In the genomic region with DNA sequence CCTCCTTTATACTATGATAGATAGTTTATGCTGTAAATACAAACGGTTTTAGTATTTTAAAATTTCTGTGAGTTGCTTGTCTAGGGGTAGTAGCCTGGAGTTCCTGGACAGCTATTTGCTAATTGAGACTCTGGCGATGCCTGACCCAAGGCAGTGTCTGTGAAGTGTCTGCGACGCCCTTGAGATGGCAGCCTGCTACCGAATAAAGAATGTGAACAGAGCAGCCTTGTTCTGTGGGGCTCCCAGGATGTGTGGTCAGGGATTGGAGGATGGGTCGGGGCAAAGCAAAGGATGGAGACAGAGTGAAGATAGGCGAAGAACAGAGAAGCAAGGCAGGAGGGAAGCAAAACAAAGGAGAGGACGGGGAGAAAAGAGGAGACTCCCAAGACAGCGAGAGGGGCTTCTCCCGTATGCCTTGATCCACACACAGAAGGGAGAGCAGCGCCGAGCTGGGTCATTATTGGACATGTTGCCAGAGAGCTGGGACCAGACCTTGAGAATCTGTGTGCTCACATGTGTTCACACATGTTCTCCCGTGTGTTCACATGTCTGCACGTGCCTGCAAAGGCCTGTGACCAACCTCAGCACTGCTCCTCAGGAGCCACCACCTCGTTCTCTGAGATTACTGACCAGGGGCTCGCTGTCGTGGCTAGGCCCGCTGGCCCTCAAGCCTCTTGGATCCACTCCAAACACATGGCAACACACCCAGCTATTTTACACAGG, we compare ENCODE assay signal across 8 mouse cellular contexts. TPM values are rescaled to one million over a fixed set of nuclear protein-coding genes. Genes with fewer than 3 reads are reported as not detected.
DNase-seq lines count a peak whose midpoint lies in the region; ATAC-seq and TF ChIP-seq lines count a peak whose summit lies in the region.
"Had no signal": no experiment of that assay in that cellular context is flagged by ENCODE, and none has a peak within 500 bp of the region (broad histone marks: within the 10 kb centered on the region; RNA-seq: fewer than 3 reads in every experiment).

No protein-coding gene starts in this region.

- WGBS in heart, embryonic 12.5 days = 53% methylated on average over 18 of the region's 18 CpGs
- WGBS in midbrain, embryonic 14.5 days = 58% methylated on average over 18 of the region's 18 CpGs

- ATAC-seq in heart, embryonic 12.5 days (ENCODE audit: insufficient number of reproducible peaks, low FRiP score) = peak; percentile 63; the same call in 1 of the 2 replicates
- peak; percentile 82 for ATAC-seq in midbrain, embryonic 14.5 days (ENCODE audit: low FRiP score, low TSS enrichment)

- no peaks in the 10 kb centered on the region for H3K36me3 ChIP-seq in ES-Bruce4 (ENCODE audit: control insufficient read depth, insufficient read depth, low read length, poor library complexity, severe bottlenecking)
- no peaks in the 10 kb centered on the region for H3K36me3 ChIP-seq in heart, embryonic 12.5 days
- no peaks in the 10 kb centered on the region for H3K36me3 ChIP-seq in midbrain, embryonic 14.5 days (ENCODE audit: control insufficient read depth, insufficient read depth, low read length)
- H3K36me3 ChIP-seq: limb, embryonic 15.5 days had no signal

- H3K4me2 ChIP-seq in heart, embryonic 12.5 days = no peak overlapping the region
- H3K4me2 ChIP-seq in midbrain, embryonic 14.5 days (ENCODE audit: low read length) = no peak overlapping the region
- H3K4me2 ChIP-seq: limb, embryonic 15.5 days had no signal

- no peak for TF ChIP-seq EP300 in ES-Bruce4 (IDR thresholded peaks at IDR 0.05; ENCODE audit: insufficient read depth, low read depth, low read length)

- no peaks in the 10 kb centered on the region for H3K9me3 ChIP-seq in ES-Bruce4 (replicated peaks; ENCODE audit: control insufficient read depth, insufficient read depth, low read length, poor library complexity, severe bottlenecking)
- no peaks in the 10 kb centered on the region for H3K9me3 ChIP-seq in heart, embryonic 12.5 days (replicated peaks)
- H3K9me3 ChIP-seq in midbrain, embryonic 14.5 days (ENCODE audit: control insufficient read depth, low read length) = no peaks in the 10 kb centered on the region
- H3K9me3 ChIP-seq: limb, embryonic 15.5 days had no signal

- no peak overlapping the region for H3K27ac ChIP-seq in ES-Bruce4 (ENCODE audit: insufficient read depth, low read length)
- no peak overlapping the region for H3K27ac ChIP-seq in heart, embryonic 12.5 days (ENCODE audit: poor library complexity, severe bottlenecking)
- H3K27ac ChIP-seq in midbrain, embryonic 14.5 days (replicated peaks; ENCODE audit: low read depth, low read length) = peak overlapping the region; percentile 41; the same call in 1 of the 2 replicates
- H3K27ac ChIP-seq: limb, embryonic 15.5 days had no signal

- peak; percentile 21 for TF ChIP-seq CTCF in ES-Bruce4 (IDR thresholded peaks at IDR 0.05; ENCODE audit: low read depth, low read length)
- TF ChIP-seq CTCF in brain, embryonic 14.5 days (IDR thresholded peaks at IDR 0.05; ENCODE audit: borderline replicate concordance, extremely low read depth, insufficient read depth, insufficient read length) = peak; percentile 49; the same call in 1 of the 2 replicates

- TF ChIP-seq POLR2A in ES-Bruce4 (IDR thresholded peaks at IDR 0.05; ENCODE audit: insufficient read depth, low read length) = no peak
- no peak for TF ChIP-seq POLR2A in brain, embryonic 14.5 days (IDR thresholded peaks at IDR 0.05; ENCODE audit: borderline replicate concordance, extremely low read depth, insufficient read depth, insufficient read length, poor library complexity, severe bottlenecking)

- H3K9ac ChIP-seq in ES-Bruce4 (ENCODE audit: low read depth, poor library complexity, severe bottlenecking) = no peak overlapping the region
- no peak overlapping the region for H3K9ac ChIP-seq in heart, embryonic 12.5 days
- no peak overlapping the region for H3K9ac ChIP-seq in midbrain, embryonic 14.5 days (replicated peaks; ENCODE audit: low read length)
- H3K9ac ChIP-seq: limb, embryonic 15.5 days had no signal

- DNase-seq in brain, embryonic 14.5 days (ENCODE audit: low read depth) = peak; percentile 76
- DNase-seq in layer of hippocampus, adult 8-10 months (ENCODE audit: low spot score in 2 of 2) = peak; percentile 19 to 49
- DNase-seq in midbrain, embryonic 14.5 days = peak; percentile 70
- DNase-seq in thymus, postnatal 4 days = no peak
- no peak for DNase-seq in spleen, postnatal 14 days (ENCODE audit: low spot score in 2 of 2)

- H3K27me3 ChIP-seq in ES-Bruce4 (ENCODE audit: control insufficient read depth, insufficient read depth, low read length, poor library complexity, severe bottlenecking) = no peaks in the 10 kb centered on the region
- no peaks in the 10 kb centered on the region for H3K27me3 ChIP-seq in heart, embryonic 12.5 days (replicated peaks)
- H3K27me3 ChIP-seq in midbrain, embryonic 14.5 days (ENCODE audit: control insufficient read depth, insufficient read depth, low read length) = no peaks in the 10 kb centered on the region
- H3K27me3 ChIP-seq: limb, embryonic 15.5 days had no signal

- no peak overlapping the region for H3K4me3 ChIP-seq in ES-Bruce4 (ENCODE audit: low read depth, low read length)
- no peak overlapping the region for H3K4me3 ChIP-seq in heart, embryonic 12.5 days
- no peak overlapping the region for H3K4me3 ChIP-seq in midbrain, embryonic 14.5 days (replicated peaks; ENCODE audit: low read depth, low read length)
- H3K4me3 ChIP-seq: limb, embryonic 15.5 days had no signal

- no peaks in the 10 kb centered on the region for H3K4me1 ChIP-seq in ES-Bruce4 (ENCODE audit: control insufficient read depth, insufficient read depth, low read length)
- no peaks in the 10 kb centered on the region for H3K4me1 ChIP-seq in heart, embryonic 12.5 days (replicated peaks)
- peaks cover 5% of the 10 kb centered on the region; the same call in 1 of the 2 replicates for H3K4me1 ChIP-seq in midbrain, embryonic 14.5 days (ENCODE audit: control insufficient read depth, insufficient read depth, low read length)

RNA-seq across cellular contexts. Expression of a gene that starts 37.7 kb away (rescaled TPM):
- polyA plus RNA-seq in ES-Bruce4 (2011; ENCODE audit: insufficient read depth, insufficient read length, low read depth, missing spikeins) = 2.4 and 2.6 TPM in 2 replicates
- 1.3 TPM in 2 replicates for polyA plus RNA-seq in brain, embryonic 14.5 days (2012; rRNA removed)
- 1.1 and 1.5 TPM in 2 replicates for polyA plus RNA-seq in heart, embryonic 12.5 days (2016; fragmentation: Nextera tagmentation; extraction: Ambion mirVana)
- under 1 TPM; 0.27 to 0.79 (median 0.55) TPM for total RNA-seq in layer of hippocampus, adult 8-10 months (2022)
- 1.3 TPM in 2 replicates for polyA plus RNA-seq in midbrain, embryonic 14.5 days (2014; fragmentation: Nextera tagmentation; extraction: Ambion mirVana)

Comparison
In these comparisons a context has a peak if more than half of its experiments do, and no peak if none do; other contexts are left out.
1. DNase-seq: peak in brain, embryonic 14.5 days (single experiment), layer of hippocampus, adult 8-10 months (2 of 2) and midbrain, embryonic 14.5 days (single experiment); none in thymus, postnatal 4 days (single experiment) and spleen, postnatal 14 days (0 of 2).